Mouse (Mus musculus) mouse embryonic stem cell (cell line): ENCODE data around the gene Gm10338.
"Not testable (repeated sequence)": the region's sequence is repeated elsewhere in the genome, so short reads cannot be mapped to it uniquely, and the experiment has no call there.

Experiments
- in situ Hi-C, 2 experiments: fragments of 300-500 bp; cut with MboI; formaldehyde crosslinking; loops; 1 replicate in 1 of 2; 3 replicates in 1 of 2; pipeline ENCODE4 v1.14.3; 2019 to 2020; ENCODE audit warnings: low sequenced_read_pairs in 2 of 2, low pct_unique_long_range_greater_than_20kb in 1 of 2, mixed read lengths in 1 of 2; ENCODE audit not compliant: unreplicated experiment in 1 of 2

Gm10338 gene

DNA sequence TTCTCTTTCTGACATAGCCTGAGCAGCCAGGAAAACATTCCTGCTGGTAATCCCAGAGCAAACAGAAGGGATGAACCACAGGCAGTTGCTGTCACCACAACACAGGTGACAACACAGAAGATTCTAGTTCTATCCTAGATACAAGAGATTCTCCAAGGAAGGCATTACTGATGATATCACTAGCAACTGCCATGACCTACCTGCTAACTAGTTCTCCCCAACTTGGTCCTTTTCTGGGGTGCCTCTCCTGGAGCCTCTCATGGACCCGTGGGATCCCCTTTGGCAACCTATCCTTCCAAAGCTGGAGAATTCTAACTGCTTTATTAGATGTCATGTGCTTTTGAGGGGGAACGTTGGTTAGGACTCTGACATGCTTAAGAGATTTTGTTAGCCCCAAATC, at the start of gene Gm10338:
Gene Gm10338 (minus strand): TSS at position 101 of the 400 bp plus-strand sequence.
- in situ Hi-C loops, result not testable (repeated sequence)

DNA sequence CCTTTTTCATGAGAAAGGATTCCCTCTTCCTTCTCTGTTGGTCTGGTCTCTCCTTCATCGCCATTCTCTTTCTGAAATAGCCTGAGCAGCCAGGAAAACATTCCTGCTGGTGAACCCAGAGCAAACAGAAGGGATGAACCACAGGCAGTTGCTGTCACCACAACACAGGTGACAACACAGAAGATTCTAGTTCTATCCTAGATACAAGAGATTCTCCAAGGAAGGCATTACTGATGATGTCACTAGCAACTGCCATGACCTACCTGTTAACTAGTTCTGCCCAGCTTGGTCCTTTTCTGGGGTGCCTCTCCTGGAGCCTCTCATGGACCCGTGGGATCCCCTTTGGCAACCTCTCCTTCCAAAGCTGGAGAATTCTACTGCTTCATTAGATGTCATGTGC, 48.5 kb upstream of the Gm10338 start, which contains the start of gene Gm10128:
Gene Gm10128 (minus strand): TSS at position 101 of the 400 bp plus-strand sequence.
- in situ Hi-C loops, result not testable (repeated sequence)

DNA sequence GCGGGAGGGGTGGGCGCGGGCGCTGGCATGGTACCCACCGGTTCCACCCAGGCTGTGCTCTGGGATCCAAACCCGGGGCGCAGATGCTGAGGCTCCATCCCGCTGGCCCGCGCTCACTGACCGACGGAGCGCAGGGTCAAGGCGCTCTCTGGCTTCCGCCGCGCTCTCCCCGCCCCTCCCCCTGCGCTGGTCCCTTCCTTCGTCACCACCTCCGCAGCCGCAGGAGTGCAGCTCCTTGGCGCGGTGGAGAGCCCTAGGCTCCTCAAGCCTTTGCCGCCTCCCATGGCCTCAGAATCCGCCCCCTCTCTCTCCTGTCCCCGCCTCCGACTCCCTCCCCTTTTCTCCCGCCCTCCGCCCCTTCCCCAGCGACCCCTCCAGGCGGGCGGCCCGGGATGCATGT, 27.0 kb downstream of the Gm10338 start, which contains the start of gene Gm3558:
Gene Gm3558 (minus strand): TSS at position 185 of the 400 bp plus-strand sequence.
- in situ Hi-C loops, result not testable (repeated sequence)

DNA sequence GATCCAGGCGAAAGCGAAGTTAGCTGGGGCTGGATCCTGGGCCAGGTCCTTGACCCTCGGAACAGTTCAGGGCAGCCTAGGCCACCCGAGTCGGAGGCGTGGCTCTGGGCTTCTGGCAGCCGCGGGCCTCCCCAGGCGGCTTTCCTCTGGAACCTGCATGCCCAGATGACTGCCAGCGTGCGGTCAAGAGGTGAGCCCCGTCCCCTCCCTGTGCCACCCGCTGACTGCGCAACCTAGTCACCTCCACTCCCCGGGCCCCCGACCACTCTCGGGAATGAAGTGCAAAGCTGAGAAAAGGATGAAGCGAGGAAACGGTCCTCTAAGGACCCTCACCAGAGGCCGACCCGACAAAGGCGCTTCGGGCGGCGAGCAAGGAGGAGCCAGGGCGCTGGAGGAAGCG, 27.5 kb downstream of the Gm10338 start:
- in situ Hi-C loops, result not testable (repeated sequence)

DNA sequence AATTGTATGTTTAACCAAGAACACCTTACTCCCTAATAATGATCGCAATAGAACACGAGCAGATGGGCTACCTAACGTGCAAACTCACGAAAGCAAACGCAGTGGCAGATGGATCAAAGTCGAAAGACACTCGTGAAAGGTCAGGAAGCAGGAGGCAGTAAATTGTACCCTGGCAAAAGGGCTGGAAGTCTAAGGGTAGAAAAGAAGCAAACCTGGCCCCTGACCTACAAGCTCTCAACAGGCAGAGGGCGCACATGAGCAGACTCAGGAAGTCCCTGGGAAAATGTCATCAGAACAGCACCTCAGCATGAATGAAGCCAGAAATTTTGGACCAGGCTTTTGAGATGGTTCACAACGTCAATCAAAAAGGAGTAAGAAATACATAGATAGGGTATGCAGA, 28.1 kb downstream of the Gm10338 start:
- in situ Hi-C loops, result not testable (repeated sequence)
